Mouse (Mus musculus): ENCODE results near the gene Smg7.
A peak's percentile ranks its signal among the peaks of the same experiment; 100 is the strongest.

The Smg7 gene

DNA sequence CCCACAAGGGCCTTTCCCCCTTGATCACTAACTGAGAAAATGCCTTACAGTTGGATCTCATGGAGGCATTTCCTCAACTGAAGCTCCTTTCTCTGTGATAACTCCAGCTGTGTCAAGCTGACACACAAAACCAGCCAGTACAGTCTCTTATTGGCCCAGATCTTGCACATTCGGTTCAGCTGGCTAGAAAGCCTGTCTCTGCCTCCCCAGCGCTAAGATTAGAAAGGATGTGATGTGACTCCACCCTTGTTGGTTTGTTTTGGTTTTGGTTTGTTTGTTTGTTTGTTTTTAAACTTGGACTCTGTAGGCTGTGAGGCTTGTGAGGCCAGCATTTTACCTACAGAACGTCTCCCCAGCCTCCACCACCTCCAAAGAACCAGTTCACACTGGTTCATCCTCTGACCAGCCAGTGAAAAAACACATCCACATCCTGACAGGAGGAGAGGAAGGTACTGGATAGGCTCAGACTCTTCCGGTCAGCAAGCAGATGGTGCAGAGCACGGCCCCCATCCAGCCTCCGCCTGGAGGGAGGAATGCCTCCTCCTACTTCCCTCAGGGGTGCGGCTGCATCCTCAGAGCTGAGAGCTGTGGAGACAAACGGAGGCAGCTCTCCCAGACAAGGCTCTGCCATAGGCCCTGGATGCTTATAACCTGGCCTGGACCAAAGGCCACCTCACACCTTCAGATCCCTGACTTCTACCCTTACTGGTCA is 92.7 kb downstream of the Smg7 start:
- DNase-seq (ENCODE audit: inconsistent age in 2 of 2, low spot score in 1 of 2): peak in 1 of 2 experiments; percentile 38

DNA sequence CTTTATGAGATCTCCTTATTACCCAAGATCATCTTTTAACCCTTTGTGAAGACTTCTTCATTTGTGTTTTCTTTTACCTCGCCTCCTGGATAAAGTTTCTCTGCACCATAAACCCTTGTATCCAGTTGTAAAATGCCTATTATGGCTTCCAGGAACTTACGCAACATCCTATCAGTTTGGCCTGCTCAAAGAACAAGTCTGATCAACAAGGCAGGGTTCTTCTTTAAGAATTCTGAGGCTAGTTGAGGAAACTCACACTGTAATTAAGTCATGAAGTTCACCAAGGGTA is 94.1 kb downstream of the Smg7 start:
- no peak for DNase-seq (ENCODE audit: inconsistent age in 2 of 2, low spot score in 1 of 2)

DNA sequence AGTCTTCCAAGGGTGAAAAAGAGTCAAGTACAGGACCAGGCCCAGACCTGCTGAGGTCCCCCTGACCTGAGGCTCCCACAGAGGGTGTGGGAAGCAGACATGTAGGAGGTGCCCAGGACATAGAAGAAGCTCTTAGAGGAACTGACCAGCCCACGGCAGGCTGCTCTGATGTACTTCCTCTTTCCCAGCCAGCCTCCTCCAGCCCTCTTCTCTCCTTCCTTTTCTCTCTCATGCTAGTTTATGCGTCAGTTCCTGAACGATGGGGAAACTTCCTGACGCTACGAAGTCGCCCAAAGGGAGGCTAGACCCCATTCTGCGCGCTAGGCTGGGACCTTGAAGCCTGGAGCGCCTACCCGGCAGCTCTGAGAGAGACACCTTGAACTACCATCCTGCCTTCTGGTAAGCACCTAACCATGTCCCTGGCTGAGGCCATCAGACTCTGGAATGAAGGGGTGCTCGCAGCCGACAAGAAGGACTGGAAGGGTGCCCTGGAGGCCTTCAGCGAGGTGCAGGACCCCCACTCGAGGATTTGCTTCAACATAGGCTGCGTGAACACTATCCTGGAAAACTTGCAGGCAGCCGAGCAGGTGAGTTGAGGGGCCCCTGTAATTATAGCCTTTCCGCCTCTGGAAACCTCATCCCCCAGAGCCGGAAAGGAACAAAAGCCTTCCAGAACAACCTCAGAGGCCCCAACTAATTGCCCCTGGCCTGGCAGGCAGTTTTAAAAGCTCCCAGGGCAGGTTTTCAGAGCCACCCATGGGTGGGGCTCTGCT is 94.6 kb downstream of the Smg7 start:
- peak in 1 of 2 experiments; percentile 33 for DNase-seq (ENCODE audit: inconsistent age in 2 of 2, low spot score in 1 of 2)

DNA sequence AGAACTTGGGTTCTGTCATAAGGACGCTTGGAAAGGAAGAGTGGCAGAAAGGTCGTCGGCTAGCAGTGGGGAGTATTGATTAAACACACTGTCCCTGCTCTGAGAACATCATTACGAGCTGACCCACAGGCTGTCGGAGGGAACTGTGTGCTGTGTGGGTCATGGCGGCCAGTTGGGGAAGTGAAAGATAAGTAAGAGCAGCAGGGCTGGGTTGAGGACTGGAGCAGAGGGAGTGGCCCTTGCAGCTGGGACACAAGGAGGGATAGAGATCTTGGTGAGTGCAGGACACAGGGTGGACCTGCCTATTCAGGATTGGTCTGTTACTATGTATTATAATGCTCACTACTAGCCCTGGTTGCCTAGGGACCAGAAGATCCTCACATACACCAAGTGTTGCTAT is 97.5 kb downstream of the Smg7 start:
- no peak for DNase-seq (ENCODE audit: inconsistent age in 2 of 2, low spot score in 1 of 2)

DNA sequence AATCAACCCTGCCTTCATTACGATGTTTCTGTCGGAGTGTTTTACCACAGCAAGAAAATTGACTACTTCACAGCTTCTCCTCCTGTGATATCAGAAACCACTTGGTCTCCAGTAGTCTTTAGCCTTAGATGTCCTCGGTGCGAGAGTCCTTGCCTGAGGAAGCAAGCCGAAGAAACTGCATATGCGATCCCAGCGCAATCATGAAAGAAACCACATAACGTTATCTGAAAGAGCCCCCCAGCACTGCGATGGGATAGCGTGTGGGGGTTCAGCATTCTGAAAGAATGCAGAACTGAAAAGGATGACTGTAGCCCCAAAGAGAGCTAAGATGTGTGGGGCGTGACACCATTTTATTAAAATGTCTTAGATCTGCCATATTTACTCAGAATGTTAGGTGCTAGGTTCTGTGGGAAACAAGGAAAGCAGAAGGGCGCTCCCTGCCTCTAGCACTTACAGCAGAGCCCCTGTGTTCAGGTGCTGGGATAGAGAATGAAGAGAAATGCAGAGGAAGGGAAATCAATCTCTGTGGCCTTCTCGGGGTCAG is 101.7 kb downstream of the Smg7 start:
- DNase-seq (ENCODE audit: inconsistent age in 2 of 2, low spot score in 1 of 2): no peak

DNA sequence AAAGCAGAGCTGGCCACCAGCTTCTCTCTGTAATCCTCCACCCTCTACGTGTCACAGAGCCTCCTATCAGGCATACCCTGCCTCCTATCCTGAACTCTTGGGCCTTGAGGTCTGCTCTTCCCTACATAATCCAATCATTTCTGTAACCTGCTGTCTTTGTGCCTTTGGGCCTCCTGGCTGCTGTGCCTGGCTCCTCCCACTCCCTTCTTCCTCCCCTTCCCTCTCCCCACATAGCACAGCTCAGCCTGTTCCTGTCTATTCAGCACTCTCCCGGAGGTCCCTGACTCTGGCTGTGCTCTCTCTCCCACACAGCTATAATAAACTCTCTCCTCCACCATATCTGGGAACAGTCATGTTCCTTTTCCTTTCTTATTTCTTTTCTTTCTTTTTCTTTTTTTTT is 102.5 kb downstream of the Smg7 start, which contains the start of gene Ncf2:
Ncf2 (plus strand) TSS at position 298 of the 400 bp plus-strand sequence.
- DNase-seq (ENCODE audit: inconsistent age in 2 of 2, low spot score in 1 of 2): no peak

DNA sequence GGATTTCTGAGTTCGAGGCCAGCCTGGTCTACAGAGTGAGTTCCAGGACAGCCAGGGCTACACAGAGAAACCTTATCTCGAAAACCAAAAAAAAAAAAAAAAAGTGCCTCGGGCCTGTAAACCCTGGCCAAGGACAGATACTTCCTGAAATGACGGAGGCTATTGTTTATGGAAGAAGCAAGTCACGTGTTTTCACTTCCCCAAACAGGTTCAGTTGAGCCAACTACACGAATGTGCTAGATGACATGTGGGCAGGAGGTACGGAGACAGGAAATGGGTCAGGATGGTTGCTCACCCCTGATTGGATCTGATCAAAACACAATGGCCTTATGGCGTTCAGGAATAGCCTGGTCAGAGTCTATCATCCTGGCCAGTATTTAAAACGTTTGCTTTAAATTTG is 104.3 kb downstream of the Smg7 start:
- no peak for DNase-seq (ENCODE audit: inconsistent age in 2 of 2, low spot score in 1 of 2)

DNA sequence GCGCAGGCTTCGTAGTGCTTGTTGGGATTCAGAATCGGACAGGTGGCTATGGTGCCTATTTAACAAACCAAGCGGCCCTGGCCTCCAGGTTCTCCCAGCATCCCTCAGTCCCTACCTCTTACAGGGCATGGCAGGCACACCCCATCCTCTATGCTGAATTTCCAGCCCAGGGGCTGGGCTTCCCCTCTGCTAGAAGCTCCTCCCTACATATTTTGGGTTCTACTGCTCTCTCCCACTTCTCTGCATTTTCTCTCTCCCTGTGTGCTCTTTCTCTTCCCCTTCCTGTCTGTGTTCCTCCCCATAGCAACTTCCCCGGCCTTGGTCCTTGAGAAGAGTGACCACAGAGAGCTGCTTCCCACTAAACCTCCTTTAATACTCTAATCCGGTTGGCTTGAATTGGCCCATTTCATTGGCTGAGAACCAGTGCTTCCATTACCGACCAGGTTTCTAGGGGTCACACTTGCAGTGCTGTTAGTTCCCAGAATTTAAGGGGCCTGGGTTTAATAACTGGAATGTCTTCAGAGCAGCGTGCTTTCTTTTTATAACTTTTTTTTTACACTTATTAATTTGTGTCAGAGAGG is 105.7 kb downstream of the Smg7 start:
- DNase-seq (ENCODE audit: inconsistent age in 2 of 2, low spot score in 1 of 2): no peak

DNA sequence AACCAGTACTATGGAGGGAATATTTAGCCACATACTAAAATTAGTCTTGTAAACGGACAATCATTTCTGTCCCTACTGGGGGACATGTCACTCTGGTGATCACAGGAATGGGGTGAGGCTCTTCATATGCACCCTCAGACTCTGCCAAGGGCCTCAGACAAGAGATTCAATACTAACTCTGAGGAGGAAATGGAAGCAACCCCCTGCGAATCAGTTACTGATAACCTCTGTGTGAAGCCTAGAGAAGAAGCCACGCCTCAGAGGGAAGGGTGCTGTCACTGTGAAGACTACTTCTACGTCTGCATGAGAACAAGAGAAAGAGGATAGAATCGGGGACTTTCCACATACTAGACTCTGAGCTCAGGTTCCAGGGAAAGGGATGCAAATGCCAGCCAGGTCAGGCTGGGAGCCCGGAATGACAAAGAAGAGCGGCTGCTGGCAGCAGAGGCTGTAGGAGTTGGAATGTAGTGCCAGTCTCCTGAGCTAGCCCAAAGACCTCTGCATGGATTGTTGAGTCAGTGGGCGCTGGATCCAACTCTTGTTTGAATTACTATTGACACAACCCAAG is 106.7 kb downstream of the Smg7 start:
- DNase-seq (ENCODE audit: inconsistent age in 2 of 2, low spot score in 1 of 2): no peak

DNA sequence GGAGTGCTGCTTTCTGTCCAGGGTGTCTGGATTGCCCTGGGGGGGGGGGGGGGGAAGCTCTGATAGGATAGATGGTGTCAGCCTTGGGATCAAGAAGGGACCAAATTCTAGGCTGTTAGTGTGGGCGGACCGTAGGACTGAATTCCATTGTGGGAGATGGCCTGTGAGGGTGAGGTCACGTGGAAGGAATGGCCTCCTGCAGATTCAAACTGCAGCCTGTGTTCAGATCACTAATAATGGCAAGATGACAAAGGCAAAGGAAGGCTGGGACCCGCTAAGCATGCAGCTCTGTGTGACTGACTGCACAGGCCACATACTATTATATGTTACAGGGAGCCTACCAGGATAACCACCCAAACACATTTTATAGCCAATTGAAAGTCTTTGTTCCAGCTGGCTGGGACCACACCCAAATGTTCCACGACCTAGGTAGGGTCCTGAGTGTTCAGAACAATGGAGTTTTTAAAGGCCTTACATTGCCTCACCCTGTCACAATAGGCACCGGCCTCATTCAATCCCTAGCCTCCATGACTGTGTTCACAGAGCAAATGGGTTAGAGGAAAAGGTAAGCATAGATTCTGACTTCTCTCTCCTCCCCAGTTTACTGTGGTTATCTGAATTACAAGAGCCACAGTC is 108.8 kb downstream of the Smg7 start:
- DNase-seq (ENCODE audit: inconsistent age in 2 of 2, low spot score in 1 of 2): no peak

DNA sequence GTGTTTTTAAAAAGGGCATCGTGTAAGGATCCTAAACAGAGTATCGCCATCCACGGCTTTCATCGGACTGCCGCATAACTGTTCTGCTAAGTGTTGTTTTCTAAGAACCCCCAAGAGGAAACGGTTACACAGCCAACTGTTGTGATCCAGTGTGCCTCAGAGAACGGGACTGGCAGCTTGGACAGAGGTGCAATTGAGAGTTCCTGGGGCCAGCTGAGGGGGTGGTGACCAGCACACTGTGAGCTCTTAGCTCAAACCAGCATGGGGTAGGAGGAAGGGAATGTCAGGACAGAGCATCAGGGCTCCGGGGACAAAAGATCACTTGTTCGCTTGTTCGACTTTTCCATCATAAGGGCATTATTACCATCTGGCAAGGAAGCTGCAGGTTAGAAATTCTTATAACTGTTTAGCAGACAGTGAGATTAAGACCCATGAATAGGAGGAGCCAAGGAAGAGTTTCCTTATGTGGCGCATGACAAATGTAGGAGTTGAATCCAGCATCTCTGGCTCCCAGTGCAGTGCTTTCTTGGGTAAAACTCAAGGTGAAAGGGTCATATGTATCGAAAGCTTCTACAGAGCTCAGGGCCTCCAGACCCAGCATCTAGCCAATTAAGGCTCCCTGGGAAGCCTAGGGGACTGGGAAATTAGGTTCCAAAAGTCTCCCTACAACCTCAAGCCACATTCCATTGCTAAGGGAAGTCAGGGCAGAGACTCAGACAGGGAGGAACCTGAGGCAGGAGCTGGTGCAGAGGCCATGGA is 109.5 kb downstream of the Smg7 start:
- no peak for DNase-seq (ENCODE audit: inconsistent age in 2 of 2, low spot score in 1 of 2)

DNA sequence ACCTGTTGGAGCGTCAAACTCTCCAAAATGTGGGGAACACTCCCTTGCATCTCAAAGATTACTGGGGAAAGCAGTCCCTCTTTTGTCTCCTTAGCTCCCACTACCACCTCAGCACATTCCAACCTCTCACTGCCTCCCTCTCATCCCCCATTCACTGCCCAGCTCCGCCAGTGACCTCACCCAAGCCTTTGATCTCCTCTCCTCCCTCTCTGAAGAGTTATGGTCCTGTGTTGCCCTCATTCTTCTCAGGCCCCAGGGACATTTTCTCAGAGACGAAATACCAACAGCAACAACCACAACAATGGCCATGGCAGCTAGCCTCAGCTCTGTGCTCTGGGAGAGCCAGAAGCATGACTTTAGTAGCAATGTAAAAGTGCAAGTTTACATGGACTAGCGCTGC is 111.2 kb downstream of the Smg7 start:
- peak; percentile 58 to 75 for DNase-seq (ENCODE audit: inconsistent age in 2 of 2, low spot score in 1 of 2)

DNA sequence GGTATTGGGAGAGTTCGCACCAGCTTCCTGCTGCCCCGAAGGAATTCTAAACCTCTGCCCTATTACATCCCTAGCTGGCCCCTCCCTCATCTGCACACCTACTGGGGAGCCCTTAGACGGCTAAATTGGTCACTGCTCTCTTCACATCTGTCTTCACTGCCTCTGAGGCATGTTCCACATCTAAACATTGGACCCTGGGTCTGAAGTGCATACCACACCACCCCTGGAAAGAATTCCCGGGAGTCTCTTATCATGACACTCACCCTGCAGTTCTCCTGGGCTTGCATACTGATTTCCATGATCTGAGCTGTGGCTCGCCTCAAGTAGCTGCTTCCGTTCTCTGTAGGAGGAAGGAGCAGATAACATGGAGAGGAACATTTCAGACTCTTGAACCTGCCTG is 111.6 kb downstream of the Smg7 start:
- DNase-seq (ENCODE audit: inconsistent age in 2 of 2, low spot score in 1 of 2): no peak

DNA sequence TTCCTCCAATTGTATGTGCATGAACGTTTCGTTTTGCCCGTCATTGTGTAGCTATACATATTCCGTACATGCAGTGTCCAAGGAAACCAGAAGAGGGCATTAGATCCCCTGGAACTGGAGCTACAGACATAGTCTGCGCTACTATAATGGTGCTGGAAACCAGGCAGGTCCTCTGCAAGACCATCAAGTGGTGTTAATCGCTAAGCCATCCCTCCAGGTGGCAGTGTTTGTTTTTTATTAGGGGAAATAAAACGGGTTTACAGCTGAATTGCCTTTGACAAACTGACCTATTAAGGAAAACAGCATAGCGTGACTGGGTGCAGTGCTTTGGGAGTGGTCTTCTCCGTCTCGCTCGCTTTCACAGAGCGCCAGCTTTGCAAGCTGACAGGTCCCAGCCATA is 112.2 kb downstream of the Smg7 start:
- peak; percentile 39 to 82 for DNase-seq (ENCODE audit: inconsistent age in 2 of 2, low spot score in 1 of 2)

DNA sequence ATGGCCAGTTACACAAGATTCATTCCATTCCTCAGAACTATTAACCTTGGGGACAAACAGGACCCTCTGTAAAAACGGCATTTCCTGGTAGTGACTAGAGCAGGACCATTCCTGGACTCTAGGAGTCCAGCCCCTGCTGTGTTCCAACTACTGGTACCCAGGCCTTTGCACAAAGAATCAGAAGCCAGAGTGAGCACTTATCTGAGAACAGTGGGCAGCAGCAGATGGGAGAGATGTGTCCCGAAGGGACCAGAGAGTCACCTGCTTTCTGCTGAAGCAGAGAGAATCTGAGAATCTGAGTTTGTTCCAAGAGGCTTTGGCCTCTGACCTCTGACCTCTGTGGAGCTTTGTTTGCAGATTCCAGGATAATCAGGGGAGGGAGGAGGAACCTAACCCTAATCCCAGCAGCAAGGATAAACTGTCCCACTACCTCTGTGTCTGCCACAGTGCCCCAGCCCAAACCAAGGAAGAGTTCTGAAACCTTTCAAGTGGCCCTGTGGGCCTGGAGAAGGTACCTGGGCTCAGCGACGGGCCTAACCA is 114.3 kb downstream of the Smg7 start:
- no peak for DNase-seq (ENCODE audit: inconsistent age in 2 of 2, low spot score in 1 of 2)
